Mouse (Mus musculus) hindbrain, embryonic 13.5 days (tissue): Measurements from ENCODE around the gene Olfr1102. TPM values are rescaled to one million over a fixed set of nuclear protein-coding genes. Genes with fewer than 3 reads are reported as not detected.

Source experiments
- ATAC-seq: fragments of 200-750 bp; cut with Nextera tagmentation; 2 replicates; pipeline ENCODE4 v1.8.0; 2017; ENCODE audit warnings: moderate TSS enrichment; ENCODE audit not compliant: low FRiP score
- H3K27ac ChIP-seq: fragments of 300-500 bp; sonication (generic); 2 replicates; pipeline ENCODE4 v1.5.1; 2015; ENCODE audit warnings: inconsistent platforms, mild to moderate bottlenecking, moderate library complexity
- H3K27me3 ChIP-seq: fragments of 300-500 bp; sonication (generic); 2 replicates; pipeline ENCODE4 v1.6.1; 2015; ENCODE audit warnings: mild to moderate bottlenecking, inconsistent platforms
- H3K36me3 ChIP-seq: fragments of 300-500 bp; sonication (generic); 2 replicates; pipeline ENCODE4 v1.6.1; 2015; ENCODE audit warnings: mild to moderate bottlenecking, inconsistent platforms
- H3K4me1 ChIP-seq: fragments of 300-500 bp; sonication (generic); replicated peaks from 2 replicates; pipeline ENCODE4 v1.6.1; 2015; ENCODE audit warnings: inconsistent platforms
- H3K4me2 ChIP-seq: fragments of 300-500 bp; sonication (generic); 2 replicates; pipeline ENCODE4 v1.6.1; 2015; ENCODE audit warnings: inconsistent platforms, mild to moderate bottlenecking, moderate library complexity
- H3K4me3 ChIP-seq: fragments of 300-500 bp; sonication (generic); 2 replicates; pipeline ENCODE4 v1.5.1; 2015; ENCODE audit warnings: mild to moderate bottlenecking, inconsistent platforms
- H3K9ac ChIP-seq: fragments of 300-500 bp; sonication (generic); 2 replicates; pipeline ENCODE4 v1.6.1; 2015; ENCODE audit warnings: mild to moderate bottlenecking, inconsistent platforms
- H3K9me3 ChIP-seq: fragments of 300-500 bp; sonication (generic); 2 replicates; pipeline ENCODE4 v1.6.1; 2016; ENCODE audit warnings: inconsistent platforms
- WGBS: fragments of 180-500 bp; shearing (Covaris S2); methylation state at CpG from one replicate; pipeline ENCODE4 v1.1.7; 2015; 5-methylcytosine and 5-hydroxymethylcytosine counted together
- polyA plus RNA-seq: library from polyadenylated mRNA; unstranded; fragments of >200 nt; fragmentation: Nextera tagmentation; extraction: Ambion mirVana; gene quantifications from 2 replicates; pipeline ENCODE4 v1.2.1, GENCODE M21; 2015

Gene Olfr1102
- polyA plus RNA-seq: not detected in 2 replicates

GRCm38 (mm10) chr2:86998098-86998497, at the start of gene Olfr1102:
Gene Olfr1102 (plus strand): TSS chr2:86998398.
- H3K4me2 ChIP-seq: no peak within 1 kb of the TSS
- H3K27ac ChIP-seq: no peak within 1 kb of the TSS
- H3K4me1 ChIP-seq: no peaks in the 10 kb centered on the region
- H3K9ac ChIP-seq: no peak within 1 kb of the TSS
- H3K9me3 ChIP-seq: no peaks in the 10 kb centered on the region
- no peak for ATAC-seq
- no peaks in the 10 kb centered on the region for H3K27me3 ChIP-seq
- no peak within 1 kb of the TSS for H3K4me3 ChIP-seq
- H3K36me3 ChIP-seq: no peaks in the 10 kb centered on the region

GRCm38 (mm10) chr2:86960593-86960992, 37.6 kb upstream of the Olfr1102 start, which contains the start of gene Olfr1099:
Gene Olfr1099 (minus strand): TSS chr2:86960693.
- Histone ChIP-seq H3K9ac (no peak within 1 kb of the TSS), H3K36me3 (no peaks in the 10 kb centered on the region), H3K9me3 (no peaks in the 10 kb centered on the region), H3K27me3 (no peaks in the 10 kb centered on the region), H3K4me2 (no peak within 1 kb of the TSS), H3K4me1 (no peaks in the 10 kb centered on the region), H3K4me3 (no peak within 1 kb of the TSS), H3K27ac (no peak within 1 kb of the TSS)
- no peak for ATAC-seq
- WGBS: 96% methylated on average over 1 of the region's 1 CpGs

GRCm38 (mm10) chr2:86979854-86980253, 18.3 kb upstream of the Olfr1102 start, which contains the start of gene Olfr1100:
Gene Olfr1100 (minus strand): TSS chr2:86979954.
- Histone ChIP-seq H3K4me2 (no peak within 1 kb of the TSS), H3K4me3 (no peak within 1 kb of the TSS), H3K9ac (no peak within 1 kb of the TSS), H3K9me3 (no peaks in the 10 kb centered on the region), H3K4me1 (no peaks in the 10 kb centered on the region), H3K36me3 (no peaks in the 10 kb centered on the region), H3K27me3 (no peaks in the 10 kb centered on the region), H3K27ac (no peak within 1 kb of the TSS)
- no peak for ATAC-seq
- WGBS: 85% methylated on average over 3 of the region's 3 CpGs

GRCm38 (mm10) chr2:86991121-86991520, 7.1 kb upstream of the Olfr1102 start, which contains the start of gene Olfr1101:
Gene Olfr1101 (minus strand): TSS chr2:86991221.
- ATAC-seq: no peak
- Histone ChIP-seq H3K4me1 (no peaks in the 10 kb centered on the region), H3K9ac (no peak within 1 kb of the TSS), H3K4me2 (no peak within 1 kb of the TSS), H3K27me3 (no peaks in the 10 kb centered on the region), H3K36me3 (no peaks in the 10 kb centered on the region), H3K4me3 (no peak within 1 kb of the TSS), H3K9me3 (no peaks in the 10 kb centered on the region), H3K27ac (no peak within 1 kb of the TSS)
- WGBS: 87% methylated on average over 3 of the region's 3 CpGs

GRCm38 (mm10) chr2:87026980-87027379, 28.8 kb downstream of the Olfr1102 start, which contains the start of gene Olfr1104:
Gene Olfr1104 (minus strand): TSS chr2:87027080.
- no peaks in the 10 kb centered on the region for H3K4me1 ChIP-seq
- H3K9me3 ChIP-seq: no peaks in the 10 kb centered on the region
- H3K4me2 ChIP-seq: no peak within 1 kb of the TSS
- no peaks in the 10 kb centered on the region for H3K36me3 ChIP-seq
- no peaks in the 10 kb centered on the region for H3K27me3 ChIP-seq
- WGBS: 87% methylated on average over 1 of the region's 1 CpGs
- ATAC-seq: no peak
- H3K4me3 ChIP-seq: no peak within 1 kb of the TSS
- H3K27ac ChIP-seq: no peak within 1 kb of the TSS
- no peak within 1 kb of the TSS for H3K9ac ChIP-seq

GRCm38 (mm10) chr2:87036431-87036830, 38.2 kb downstream of the Olfr1102 start, which contains the start of gene Olfr1105:
Gene Olfr1105 (minus strand): TSS chr2:87036531.
- Histone ChIP-seq H3K36me3 (no peaks in the 10 kb centered on the region), H3K4me3 (no peak within 1 kb of the TSS), H3K9me3 (no peaks in the 10 kb centered on the region), H3K27me3 (no peaks in the 10 kb centered on the region), H3K4me1 (no peaks in the 10 kb centered on the region), H3K9ac (no peak within 1 kb of the TSS), H3K27ac (no peak within 1 kb of the TSS), H3K4me2 (no peak within 1 kb of the TSS)
- no peak for ATAC-seq

- 79% methylated on average over 1 of the region's 1 CpGs for WGBS
- H3K4me2 ChIP-seq: no peak within 1 kb of the TSS
- no peak within 1 kb of the TSS for H3K4me3 ChIP-seq
- no peak within 1 kb of the TSS for H3K27ac ChIP-seq
- no peaks in the 10 kb centered on the region for H3K4me1 ChIP-seq
- no peaks in the 10 kb centered on the region for H3K36me3 ChIP-seq
- ATAC-seq: no peak
- H3K9ac ChIP-seq: no peak within 1 kb of the TSS
- H3K27me3 ChIP-seq: no peaks in the 10 kb centered on the region
- H3K9me3 ChIP-seq: no peaks in the 10 kb centered on the region
Observed at GRCm38 (mm10) chr2:87052173-87052572, 54.0 kb downstream of the Olfr1102 start, which contains the start of gene Olfr1106. Gene Olfr1106 (minus strand): TSS chr2:87052273.

Other genes with a start within 250 kb of the Olfr1102 start
- gene Olfr1090, start 239.4 kb upstream of the Olfr1102 start, polyA plus RNA-seq: not detected in 2 replicates
- gene Olfr1093, start 215.9 kb upstream of the Olfr1102 start, polyA plus RNA-seq: not detected in 2 replicates
- not detected in 2 replicates for gene Olfr141, start 188.4 kb upstream of the Olfr1102 start, polyA plus RNA-seq
- not detected in 2 replicates for gene Olfr1094, start 173.7 kb upstream of the Olfr1102 start, polyA plus RNA-seq
- not detected in 2 replicates for gene Olfr1095, start 146.7 kb upstream of the Olfr1102 start, polyA plus RNA-seq
- gene Gm13723, start 123.6 kb upstream of the Olfr1102 start, polyA plus RNA-seq: not detected in 2 replicates
- not detected in 2 replicates for gene Olfr1097, start 106.2 kb upstream of the Olfr1102 start, polyA plus RNA-seq
- not detected in 2 replicates for gene Olfr1098, start 73.9 kb upstream of the Olfr1102 start, polyA plus RNA-seq
- not detected in 2 replicates for gene Olfr1099, start 37.7 kb upstream of the Olfr1102 start, polyA plus RNA-seq
- gene Olfr1100, start 18.4 kb upstream of the Olfr1102 start, polyA plus RNA-seq: not detected in 2 replicates
- gene Olfr1101, start 7.2 kb upstream of the Olfr1102 start, polyA plus RNA-seq: not detected in 2 replicates
- gene Olfr1104, start 28.7 kb downstream of the Olfr1102 start, polyA plus RNA-seq: not detected in 2 replicates
- gene Olfr1105, start 38.1 kb downstream of the Olfr1102 start, polyA plus RNA-seq: not detected in 2 replicates
- gene Olfr1106, start 53.9 kb downstream of the Olfr1102 start, polyA plus RNA-seq: not detected in 2 replicates
- gene Olfr1107, start 77.4 kb downstream of the Olfr1102 start, polyA plus RNA-seq: not detected in 2 replicates
- not detected in 2 replicates for gene Olfr1109, start 97.6 kb downstream of the Olfr1102 start, polyA plus RNA-seq
- gene Olfr259, start 116.2 kb downstream of the Olfr1102 start, polyA plus RNA-seq: not detected in 2 replicates
- not detected in 2 replicates for gene Olfr1110, start 141.9 kb downstream of the Olfr1102 start, polyA plus RNA-seq
- not detected in 2 replicates for gene Olfr1111, start 154.2 kb downstream of the Olfr1102 start, polyA plus RNA-seq
- gene Olfr1112, start 189.4 kb downstream of the Olfr1102 start, polyA plus RNA-seq: not detected in 2 replicates
- gene Olfr1113, start 210.6 kb downstream of the Olfr1102 start, polyA plus RNA-seq: not detected in 2 replicates
- gene Olfr1115, start 249.6 kb downstream of the Olfr1102 start, polyA plus RNA-seq: not detected in 2 replicates